Mouse (Mus musculus) forebrain, embryonic 15.5 days (tissue): Measurements from ENCODE around the gene Lelp1. TPM values are rescaled to one million over a fixed set of nuclear protein-coding genes. Genes with fewer than 3 reads are reported as not detected.

Source experiments
- polyA plus RNA-seq: library from polyadenylated mRNA; unstranded; fragments of >200 nt; fragmentation: Nextera tagmentation; extraction: Ambion mirVana; gene quantifications from 2 replicates; pipeline ENCODE4 v1.2.1, GENCODE M21; 2015

Gene Lelp1
- polyA plus RNA-seq, 1 experiment from 2014 or later, result not detected

Other genes starting within 250 kb of the Lelp1 start
- not detected in 2 replicates for gene Pglyrp3, start 128.2 kb downstream of the Lelp1 start, polyA plus RNA-seq
- 3.1 and 3.5 TPM in 2 replicates for gene Lor, start 59.6 kb downstream of the Lelp1 start, polyA plus RNA-seq
- gene Prr9, start 18.8 kb downstream of the Lelp1 start, polyA plus RNA-seq, result not detected in 2 replicates
- not detected in 2 replicates for gene Sprr2a1, start 73.1 kb upstream of the Lelp1 start, polyA plus RNA-seq
- gene Sprr2a2, start 73.2 kb upstream of the Lelp1 start, polyA plus RNA-seq, result not detected in 2 replicates
- not detected in 2 replicates for gene Sprr2a3, start 142.7 kb upstream of the Lelp1 start, polyA plus RNA-seq
- not detected in 2 replicates for gene Sprr2b, start 173.9 kb upstream of the Lelp1 start, polyA plus RNA-seq
- not detected in 2 replicates for gene Sprr2d, start 196.4 kb upstream of the Lelp1 start, polyA plus RNA-seq
- not detected in 2 replicates for gene Sprr2e, start 209.4 kb upstream of the Lelp1 start, polyA plus RNA-seq
- gene Sprr2f, start 222.4 kb upstream of the Lelp1 start, polyA plus RNA-seq, result not detected in 2 replicates
- gene Sprr2h, start 242.9 kb upstream of the Lelp1 start, polyA plus RNA-seq, result not detected in 2 replicates